Mouse (Mus musculus): ENCODE data around the gene Scn3b. TPM values are rescaled to one million over a fixed set of nuclear protein-coding genes. Genes with fewer than 3 reads are reported as not detected.

Scn3b gene
- total RNA-seq, 2 experiments from 2014 or later = 6.2 to 7.5 TPM

DNA sequence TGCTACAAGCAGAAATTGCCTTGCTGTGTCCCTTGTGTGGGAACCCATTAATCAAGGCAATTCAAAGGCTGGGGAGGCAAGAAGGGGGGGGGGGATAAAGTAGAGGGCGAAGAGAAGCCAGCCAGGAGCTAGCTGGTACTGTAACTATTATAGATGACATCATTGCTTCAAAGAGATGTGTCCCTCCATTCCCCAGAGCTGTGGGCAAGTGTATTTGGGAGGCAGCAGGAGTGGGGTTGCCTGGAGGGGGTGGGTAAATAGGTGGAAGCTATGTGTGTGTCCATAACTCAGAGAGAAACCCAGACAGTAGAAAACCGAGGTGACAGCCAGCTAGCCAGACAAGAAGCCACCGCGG is 292 bp upstream of the Scn3b start:
- no peak for DNase-seq

DNA sequence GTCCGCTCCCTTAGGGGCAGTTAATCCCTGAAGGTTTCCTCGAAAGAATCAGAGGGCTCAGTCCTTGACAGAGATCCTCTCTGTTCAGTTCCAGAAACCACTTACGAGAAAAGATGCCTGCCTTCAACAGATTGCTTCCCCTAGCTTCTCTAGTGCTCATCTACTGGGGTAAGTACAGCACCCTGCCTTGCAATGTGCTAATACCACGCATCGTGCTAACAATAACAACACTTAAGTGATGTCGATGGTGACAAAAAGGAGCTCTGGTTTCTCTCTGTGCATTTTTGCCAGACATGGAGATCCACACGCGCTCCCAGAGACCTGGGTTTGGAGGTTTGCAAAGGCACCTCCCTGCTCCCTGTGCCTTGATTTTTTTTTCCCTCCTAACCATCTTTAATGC is 863 bp downstream of the Scn3b start:
- no peak for DNase-seq

DNA sequence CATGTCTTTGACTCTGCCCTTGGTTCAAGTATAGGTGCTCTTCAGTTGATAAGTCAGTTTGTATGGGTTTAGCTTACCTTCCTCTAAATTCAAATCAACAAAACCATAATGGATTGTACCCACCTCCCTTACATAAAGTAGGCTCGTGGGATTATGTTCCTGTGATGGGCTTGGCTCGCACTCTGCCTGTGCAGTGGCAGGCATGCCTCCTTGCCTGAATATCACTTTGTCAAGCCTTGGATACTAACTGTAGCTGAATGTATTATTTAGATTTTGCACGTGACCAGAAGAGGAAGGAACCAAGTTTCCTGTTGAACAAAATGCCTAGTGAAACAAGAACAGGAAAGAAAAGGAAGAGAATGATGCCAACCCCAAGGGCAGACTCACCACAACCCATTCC is 2.1 kb downstream of the Scn3b start:
- DNase-seq = no peak

DNA sequence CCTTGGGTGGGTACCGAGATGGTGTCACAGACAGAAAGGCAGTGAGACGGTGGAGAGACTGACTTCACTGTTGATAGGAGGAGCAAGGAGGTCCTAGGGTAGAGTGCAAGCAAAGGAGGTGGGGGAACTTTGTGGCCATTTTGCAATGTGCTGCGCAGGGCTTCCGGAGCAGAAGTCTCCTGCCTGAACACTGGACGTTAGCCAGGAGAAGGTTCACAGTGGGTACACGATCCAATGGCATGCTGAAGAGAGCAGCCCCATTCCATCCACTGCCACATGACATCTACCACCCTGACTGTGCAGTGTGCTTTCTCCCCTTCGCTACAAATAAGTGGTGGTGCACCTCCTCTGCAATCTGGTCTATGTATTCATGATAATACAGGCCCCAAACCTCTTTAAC is 3.8 kb downstream of the Scn3b start:
- DNase-seq = no peak

DNA sequence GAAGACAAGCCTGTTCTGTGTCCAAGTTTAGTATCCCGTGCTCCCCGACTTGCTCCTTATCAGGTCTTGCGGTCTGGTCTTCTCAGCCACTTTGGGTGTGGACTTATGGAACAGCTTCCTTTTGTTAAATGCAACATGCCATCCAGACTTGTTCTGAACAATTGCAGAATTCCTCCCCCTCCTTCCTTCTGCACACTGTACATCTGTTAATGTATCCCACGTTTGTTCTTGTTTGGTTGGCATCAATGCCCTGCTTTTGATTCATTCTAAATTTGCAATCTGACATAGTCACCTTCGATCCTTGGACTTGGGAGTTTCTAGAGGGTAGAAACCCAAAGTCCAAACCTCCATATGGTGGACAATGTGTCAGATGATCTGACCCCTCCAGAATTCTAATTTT is 6.9 kb downstream of the Scn3b start:
- DNase-seq = no peak

DNA sequence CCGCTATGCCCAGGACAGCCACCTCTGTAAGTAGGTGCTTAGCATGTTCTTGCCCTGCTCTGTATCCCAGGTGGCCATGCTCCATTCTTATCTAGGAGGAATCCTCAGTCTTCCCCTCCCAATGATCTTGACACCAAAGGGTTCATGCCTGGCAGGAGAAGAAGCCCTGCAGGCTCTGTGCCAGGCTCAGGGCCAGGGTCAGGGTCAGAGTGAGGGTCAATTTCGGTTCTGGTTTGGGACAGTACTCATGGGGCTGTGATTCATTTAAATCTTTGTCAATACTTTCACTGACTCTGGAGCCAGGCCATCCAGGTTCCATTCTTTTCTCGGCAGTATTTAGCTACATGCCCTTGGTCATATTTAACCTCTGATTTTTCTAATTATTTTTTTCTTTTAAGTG is 8.7 kb downstream of the Scn3b start:
- peak in 1 of 2 experiments; percentile 65 for DNase-seq

DNA sequence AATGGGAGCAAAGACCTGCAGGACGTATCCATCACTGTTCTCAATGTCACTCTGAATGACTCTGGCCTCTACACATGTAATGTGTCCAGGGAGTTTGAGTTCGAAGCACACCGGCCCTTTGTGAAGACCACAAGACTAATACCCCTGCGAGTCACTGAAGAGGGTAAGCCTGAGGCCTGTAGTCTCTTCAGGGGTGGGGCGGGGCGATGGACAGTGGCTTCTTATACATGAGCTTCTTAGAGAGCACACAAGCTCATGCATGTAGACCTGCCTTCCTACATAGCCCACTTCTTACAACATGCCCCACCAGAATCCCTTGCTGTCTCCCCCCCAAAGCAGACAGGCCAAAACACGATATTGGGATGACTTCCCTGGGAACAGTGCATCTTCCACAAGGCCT is 10.4 kb downstream of the Scn3b start:
- DNase-seq = no peak

DNA sequence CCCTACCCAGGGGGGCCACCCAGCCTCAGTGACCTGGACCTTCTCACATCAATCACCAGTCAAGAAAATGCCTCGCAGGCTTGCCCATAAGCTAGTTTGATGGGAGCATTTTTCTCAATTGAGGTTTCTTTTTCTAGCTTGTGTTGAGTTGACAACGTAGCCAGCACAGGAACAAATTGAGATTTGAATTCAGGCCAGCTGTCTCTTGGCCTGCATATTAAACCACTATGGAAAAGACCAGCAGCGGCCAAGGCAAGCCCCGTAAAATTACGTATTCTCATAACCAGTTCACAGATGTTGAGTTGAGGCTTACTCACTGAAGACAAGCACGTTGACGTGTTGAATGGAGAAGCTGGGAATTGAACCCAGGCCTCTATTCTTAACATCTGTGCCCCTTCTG is 14.0 kb downstream of the Scn3b start:
- DNase-seq = no peak

DNA sequence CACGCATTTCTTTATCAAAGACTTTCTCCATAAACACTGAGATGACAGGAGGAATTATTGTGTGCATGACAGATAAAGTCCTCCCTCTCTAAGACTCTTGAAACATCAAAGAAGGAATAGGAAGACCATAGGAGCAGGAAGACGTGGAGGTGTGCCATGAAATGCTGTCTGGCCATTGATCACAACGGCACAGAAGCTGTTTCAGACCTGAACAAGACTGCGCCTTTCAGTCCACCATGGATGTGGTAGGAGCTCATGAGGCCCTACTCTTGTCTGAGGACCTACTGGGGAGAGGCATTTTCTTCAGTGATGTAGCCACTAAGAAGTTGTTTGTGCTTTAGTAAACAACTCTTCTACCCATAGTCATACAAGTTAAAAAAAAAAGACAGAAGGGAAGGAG is 23.5 kb downstream of the Scn3b start:
- DNase-seq = no peak

DNA sequence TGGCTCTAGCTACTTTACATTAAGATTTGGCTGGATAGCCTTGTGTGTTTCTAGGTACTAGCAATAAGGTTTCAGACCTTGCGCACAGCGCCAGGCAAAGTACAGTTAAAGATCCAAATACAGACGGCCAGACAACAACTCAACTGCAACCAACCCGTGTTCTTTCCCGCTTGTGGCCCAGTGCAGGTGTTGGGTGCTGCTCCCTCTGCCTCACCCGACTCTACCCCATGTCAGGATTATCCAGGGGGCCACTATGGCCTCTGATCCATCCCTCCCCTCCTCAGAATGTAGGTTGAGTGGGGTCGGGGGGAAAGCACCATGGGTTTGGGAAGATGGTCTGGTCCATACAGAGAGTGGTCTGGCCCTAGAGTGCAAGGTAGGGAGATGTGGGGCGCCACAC is 24.3 kb downstream of the Scn3b start:
- no peak for DNase-seq

DNA sequence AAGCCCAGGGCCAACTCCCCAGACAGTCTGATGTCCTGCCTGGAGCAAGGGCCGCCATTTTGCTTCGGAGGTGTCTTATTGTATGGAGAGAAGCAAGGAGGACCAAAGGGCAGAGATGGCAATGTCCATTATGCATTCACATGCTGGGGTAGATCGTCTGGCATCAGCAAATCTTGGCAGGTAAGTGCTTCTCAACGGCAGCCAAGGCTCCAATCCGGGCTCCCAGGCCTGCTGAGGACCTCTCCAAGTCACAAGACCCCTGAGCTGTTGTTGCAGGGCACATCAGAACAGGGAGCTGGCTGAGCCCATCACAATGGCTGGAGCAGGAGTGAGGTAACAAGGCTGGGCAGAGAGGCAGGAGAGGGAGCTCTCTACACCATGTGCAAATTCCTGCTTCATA is 24.7 kb downstream of the Scn3b start:
- DNase-seq = no peak

DNA sequence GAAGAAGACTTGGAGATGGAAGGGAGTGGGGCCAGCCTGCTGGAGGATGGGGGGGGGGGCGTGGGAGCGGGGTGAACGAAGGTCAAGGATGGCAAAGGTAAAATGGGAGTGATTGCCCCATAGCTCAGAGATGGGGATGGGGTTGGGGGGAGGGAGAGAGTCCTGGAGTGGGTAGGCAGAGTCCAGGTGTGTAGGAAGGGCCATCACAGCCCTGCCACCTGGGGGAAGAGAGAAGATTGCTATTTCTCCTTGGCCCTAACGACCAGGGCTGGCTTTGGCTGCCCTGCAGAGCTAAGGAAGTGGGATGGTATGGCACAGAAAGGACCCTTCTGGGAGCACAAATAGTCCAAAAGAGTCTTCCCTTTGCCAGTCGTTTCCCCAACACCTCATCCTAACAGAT is 25.2 kb downstream of the Scn3b start:
- DNase-seq = no peak

DNA sequence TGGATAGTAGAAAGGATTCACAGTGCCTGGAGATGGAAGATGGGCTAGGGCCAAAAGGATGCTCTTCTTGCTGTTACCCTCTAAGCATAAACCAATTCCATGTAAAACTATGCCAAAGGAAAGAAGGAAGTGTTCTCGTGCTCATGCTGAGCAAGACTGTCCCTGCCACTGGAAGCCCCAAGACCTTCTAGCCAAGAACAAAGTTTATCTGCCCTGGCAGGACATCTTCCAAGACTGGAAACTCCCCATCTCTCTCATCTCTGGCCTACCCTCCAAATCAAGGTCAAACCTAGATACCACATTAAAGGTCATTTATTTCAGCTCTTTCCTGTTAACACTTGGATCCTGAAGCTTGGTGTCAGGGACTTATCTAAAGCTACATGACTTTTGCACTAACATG is 25.8 kb downstream of the Scn3b start:
- DNase-seq = no peak

DNA sequence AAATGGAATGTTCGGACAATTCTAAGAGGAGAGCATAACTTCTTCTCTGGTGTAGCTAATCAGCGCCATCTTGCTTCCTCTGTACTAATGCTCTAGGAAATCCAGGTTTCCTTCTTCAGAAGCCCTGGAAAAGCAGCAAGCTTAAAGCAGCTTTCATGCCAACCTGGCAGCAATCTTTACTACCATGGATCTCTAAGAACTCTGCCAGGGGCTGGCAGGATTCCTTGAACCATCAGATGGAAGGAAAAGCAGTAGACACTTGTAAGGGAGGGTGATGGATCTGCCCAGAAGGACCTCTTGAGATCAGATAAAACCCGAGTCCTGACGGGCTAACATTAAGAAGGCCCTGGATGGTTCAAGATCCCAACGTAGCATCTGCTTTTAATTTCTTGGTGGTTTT is 27.2 kb downstream of the Scn3b start:
- DNase-seq = no peak

DNA sequence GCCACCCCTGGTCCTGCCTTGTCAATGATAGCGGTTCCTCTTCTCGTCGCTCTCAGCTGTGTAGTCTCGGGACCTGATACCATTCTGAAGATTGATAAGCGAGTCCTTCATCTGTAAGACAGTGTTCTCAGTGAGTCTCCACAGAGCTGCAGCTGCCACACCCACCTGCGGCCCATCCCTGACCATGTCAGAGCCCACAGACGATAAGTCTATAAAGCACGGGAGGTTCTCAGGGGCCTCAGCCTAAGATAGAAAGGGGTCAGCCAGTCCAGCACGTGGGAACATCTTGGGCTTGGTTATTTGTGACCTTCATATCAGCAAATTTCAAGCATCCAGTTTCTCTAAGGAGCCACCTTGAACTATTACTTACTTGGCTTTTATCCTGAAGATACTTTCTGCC is 29.0 kb downstream of the Scn3b start:
- no peak for DNase-seq

DNA sequence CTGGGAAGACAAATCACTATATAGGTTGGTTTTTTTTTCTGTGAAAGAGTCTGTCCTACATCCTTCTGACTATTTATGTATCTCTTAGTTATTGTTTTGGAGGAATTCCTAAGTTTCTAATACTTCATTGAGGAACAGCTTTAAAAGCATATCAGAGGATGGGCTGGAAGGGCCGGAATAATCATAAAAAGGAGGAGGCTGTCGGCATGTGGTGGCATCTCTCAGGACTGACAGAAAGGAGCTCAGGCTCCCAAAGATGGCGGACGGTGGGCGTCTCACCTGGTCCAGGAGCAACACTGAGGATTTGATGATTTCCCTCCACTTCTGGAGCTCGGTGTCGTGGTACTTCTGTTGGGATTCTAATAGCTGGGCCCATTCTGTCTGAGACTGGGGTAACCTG is 30.3 kb downstream of the Scn3b start:
- DNase-seq = no peak

DNA sequence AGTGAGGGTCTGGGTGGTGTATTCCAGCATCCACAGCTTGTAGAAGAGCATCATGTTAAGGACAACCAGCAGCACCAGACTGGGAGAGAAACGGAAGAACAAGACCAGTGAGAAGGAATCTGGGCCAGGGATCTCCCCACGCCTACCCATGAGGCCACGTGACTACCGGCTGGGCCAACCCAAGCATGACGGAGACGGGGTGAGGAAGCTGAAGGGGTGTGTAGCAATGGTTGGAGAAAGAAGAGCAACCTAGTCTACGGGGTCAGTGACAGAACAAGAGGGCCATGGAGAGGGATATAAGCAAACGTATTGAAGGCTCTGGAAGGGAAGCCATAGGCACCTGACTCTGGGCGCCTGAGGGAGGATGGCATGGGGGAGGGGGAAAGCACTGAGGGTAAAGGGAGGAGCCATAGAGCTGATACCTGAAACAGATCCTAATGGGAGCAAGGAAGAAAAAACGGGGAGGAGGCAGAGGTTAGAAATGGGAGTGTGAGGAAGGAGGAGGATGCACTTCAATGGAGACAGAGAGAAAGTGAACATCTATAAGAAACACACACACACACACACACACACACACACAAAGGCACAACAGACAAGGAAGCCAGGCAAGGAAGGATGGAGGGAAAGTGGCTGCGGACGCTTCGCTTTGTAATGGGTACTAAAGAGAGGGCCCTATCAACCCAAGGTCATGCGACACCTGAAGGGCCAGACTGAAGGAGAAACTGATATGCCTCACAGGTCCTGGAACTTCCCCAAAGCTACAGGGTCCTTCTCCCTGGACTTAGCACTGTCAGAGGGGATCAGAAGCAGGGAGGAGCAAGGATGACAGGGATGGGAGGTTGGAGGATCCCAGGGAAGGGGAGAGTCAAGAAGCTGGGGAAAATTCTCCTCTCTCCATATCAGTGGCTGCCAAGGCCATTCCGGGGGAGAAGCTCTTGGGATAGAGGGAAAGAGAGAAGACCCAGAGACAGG is 31.3 kb downstream of the Scn3b start:
- no peak for DNase-seq

DNA sequence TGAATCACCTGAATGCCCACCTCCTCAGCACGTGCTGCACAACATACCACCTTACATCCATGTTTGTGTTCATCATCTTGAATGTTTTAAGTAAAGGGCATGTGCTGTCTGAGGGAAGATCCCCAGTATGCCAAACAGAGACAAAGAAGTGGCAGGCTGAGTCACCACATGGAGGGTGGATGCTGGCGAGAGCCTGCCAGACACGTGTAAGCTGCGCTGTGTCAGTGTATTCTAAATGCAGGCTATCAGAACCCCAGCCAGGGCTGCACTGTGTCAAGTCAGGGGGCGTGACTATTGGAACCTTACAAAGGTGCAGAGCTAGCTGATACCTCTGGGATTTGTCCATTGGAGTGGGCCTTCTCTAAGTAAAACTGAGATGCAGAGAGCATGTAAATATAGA is 32.5 kb downstream of the Scn3b start:
- peak; percentile 49 to 65 for DNase-seq

DNA sequence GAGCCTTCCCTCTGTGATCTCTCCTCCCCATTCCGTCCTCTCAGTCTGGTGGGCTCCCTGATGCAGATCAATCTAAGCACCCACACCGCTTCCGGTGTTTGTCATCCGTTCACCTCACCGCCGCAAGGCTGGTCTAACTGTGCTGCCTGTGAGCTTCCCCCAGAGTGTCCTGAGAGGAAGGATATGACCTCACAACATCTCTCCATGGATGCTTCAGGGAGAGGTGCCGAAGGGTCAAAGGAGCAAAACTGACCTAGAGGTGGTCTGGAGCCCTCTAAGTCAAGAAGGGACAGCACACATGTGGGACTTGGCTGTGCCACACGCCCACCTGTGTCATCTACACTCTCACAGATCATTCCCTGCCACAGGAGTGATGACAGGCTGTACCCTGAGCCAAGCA is 33.4 kb downstream of the Scn3b start:
- DNase-seq = no peak

DNA sequence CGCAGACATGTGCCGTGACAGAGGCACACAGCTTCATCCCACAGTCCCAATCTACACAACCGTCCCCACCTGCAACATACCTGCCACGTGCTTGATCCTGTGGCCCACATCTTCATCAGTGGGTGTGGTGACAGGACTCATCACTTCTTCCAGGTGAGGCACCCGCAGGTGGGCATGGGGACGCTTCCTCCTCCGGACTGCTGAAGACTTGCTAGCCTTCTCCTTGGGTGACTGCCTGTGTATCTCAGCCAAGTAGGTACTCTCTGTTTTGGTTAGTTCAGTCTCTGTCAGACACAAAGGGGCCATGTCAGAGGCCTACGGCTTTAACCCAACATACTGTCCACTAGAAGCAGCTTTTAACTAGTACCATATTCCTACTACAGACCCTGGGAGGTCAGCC is 35.2 kb downstream of the Scn3b start:
- DNase-seq = no peak

DNA sequence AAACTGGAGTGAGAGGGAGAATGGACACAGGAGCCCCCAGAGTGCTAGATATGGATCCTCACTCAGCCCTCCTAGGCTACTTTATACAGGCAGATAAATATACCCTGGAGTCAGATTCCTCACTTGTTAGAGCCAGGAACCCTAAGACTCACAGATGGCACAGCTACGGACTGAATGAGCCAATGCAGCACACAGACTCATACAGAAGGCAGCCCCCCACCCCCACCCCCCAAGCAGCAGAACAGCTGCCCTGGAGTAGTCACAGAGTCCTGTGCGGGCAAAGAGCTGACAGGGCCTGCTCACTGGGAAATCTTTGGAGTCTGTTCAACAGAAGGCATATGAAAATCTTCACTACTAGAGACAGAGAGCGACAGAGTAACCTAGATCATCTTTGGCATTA is 38.3 kb downstream of the Scn3b start:
- no peak for DNase-seq

DNA sequence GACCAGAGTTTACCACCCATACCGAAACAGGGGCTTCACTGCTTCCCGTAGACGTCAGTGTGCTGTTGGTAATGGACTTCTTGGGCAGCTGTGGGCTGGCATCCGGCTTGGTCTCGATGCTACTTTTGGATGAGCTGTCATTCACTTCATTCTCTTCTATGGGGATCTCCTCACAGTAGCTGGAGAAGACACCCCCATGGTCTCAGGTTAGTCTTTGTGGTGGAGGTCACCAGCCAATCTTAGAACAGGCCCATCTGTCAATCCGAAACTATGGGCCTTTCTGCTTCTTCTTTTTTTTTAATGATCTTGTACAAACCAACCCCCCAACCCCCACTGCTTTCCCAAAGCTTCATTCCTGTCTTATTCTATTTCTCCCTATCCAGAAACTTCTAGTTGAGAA is 40.9 kb downstream of the Scn3b start:
- no peak for DNase-seq

DNA sequence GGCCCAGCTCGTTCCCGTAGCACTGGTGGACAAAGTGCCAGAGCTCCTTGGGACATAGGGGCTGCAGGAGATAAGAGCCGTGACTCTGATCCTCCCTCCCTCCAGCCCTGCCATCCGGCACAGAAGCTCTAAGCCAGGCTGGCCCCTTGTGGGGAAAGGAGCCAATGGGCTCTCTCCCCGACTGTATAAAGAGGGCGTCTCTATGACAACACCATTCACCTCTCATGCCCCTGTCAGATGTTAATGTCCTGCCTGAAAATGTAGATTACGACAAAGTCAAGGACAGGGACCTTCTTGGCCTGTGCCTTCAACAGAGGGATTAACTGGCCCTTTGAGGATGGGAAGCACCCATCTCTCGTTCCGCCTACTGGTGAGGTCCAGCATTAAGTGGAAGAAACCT is 42.8 kb downstream of the Scn3b start:
- DNase-seq = no peak

DNA sequence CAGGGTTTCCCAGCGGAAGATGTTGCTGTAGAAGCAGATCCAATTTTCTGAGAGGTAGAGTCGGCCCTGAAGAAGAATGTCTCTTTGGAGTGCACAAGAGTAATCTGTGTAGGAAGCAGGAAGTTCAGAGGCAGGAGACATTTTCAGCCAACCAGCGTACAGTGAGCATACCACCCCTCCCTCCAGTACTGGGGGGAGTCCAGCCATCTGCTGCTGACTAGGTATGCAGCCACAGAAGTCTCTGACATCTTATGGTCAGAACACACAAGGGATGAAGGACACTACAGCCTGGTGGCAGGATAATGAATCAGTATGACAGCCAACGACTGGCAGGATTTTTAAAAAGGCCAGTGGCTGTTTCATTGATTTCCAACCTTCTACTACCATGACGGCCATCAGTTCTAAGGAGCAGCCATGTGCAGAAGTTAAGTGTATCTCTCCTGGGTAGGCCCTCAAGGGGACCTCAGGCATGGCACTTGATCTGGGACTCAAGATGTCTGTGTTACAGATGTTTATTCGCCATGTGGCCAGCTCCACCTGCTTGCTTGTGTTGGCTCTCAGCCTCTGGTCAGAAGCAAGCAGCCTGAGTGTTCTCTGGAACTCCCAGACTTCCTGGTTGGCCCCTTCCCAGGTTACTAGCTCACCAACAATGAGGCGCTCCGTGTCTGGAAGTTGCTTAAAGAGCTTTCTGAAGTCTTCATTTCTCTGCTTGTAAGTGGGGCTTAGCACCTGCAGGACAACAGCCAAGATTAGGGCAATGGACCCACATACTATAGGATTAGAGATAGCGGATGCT is 48.0 kb downstream of the Scn3b start:
- DNase-seq = peak in 1 of 2 experiments; percentile 48
